Mouse (Mus musculus) liver, embryonic 11.5 days (tissue): ENCODE data around the gene Gm9508. TPM values are rescaled to one million over a fixed set of nuclear protein-coding genes. Genes with fewer than 3 reads are reported as not detected.

Source experiments
- ATAC-seq: fragments of 200-750 bp; cut with Nextera tagmentation; replicated peaks from 2 replicates; pipeline ENCODE4 v1.8.0; 2017; ENCODE audit warnings: moderate number of reproducible peaks, mild to moderate bottlenecking, moderate TSS enrichment, moderate library complexity; ENCODE audit not compliant: low FRiP score
- DNase-seq: peaks from one replicate; pipeline ENCODE4 v3.0.0-alpha.2; 2017; ENCODE audit warnings: low spot score
- H3K27ac ChIP-seq: fragments of 300-500 bp; sonication (generic); 2 replicates; pipeline ENCODE4 v1.5.1; 2014; ENCODE audit warnings: mild to moderate bottlenecking, low read depth, low read length, control low read depth
- H3K27me3 ChIP-seq: fragments of 300-500 bp; sonication (generic); replicated peaks from 2 replicates; pipeline ENCODE4 v1.6.1; 2014; ENCODE audit warnings: low read length, mixed read lengths; ENCODE audit not compliant: control insufficient read depth, insufficient read depth
- H3K36me3 ChIP-seq: fragments of 300-500 bp; sonication (generic); 2 replicates; pipeline ENCODE4 v1.6.1; 2014; ENCODE audit warnings: mild to moderate bottlenecking, low read length, moderate library complexity, mixed read lengths; ENCODE audit not compliant: control insufficient read depth, insufficient read depth
- H3K4me1 ChIP-seq: fragments of 300-500 bp; sonication (generic); replicated peaks from 2 replicates; pipeline ENCODE4 v1.6.1; 2014; ENCODE audit warnings: low read length, mixed read lengths; ENCODE audit not compliant: control insufficient read depth, insufficient read depth
- H3K4me2 ChIP-seq: fragments of 300-500 bp; sonication (generic); 2 replicates; pipeline ENCODE4 v1.6.1; 2014; ENCODE audit warnings: mild to moderate bottlenecking, control low read depth, moderate library complexity
- H3K4me3 ChIP-seq: fragments of 300-500 bp; sonication (generic); 2 replicates; pipeline ENCODE4 v1.5.1; 2014; ENCODE audit warnings: low read depth, low read length, control low read depth
- H3K9ac ChIP-seq: fragments of 300-500 bp; sonication (generic); 2 replicates; pipeline ENCODE4 v1.6.1; 2014; ENCODE audit warnings: low read depth, low read length, control low read depth
- H3K9me3 ChIP-seq: fragments of 300-500 bp; sonication (generic); 2 replicates; pipeline ENCODE4 v1.6.1; 2016; ENCODE audit warnings: low read length, inconsistent platforms, mixed read lengths; ENCODE audit not compliant: control insufficient read depth
- WGBS: fragments of 180-500 bp; shearing (Covaris S2); extraction: QIAGEN DNeasy Blood & Tissue Kit; methylation state at CpG from one replicate; pipeline ENCODE4 v1.1.7; 2014; 5-methylcytosine and 5-hydroxymethylcytosine counted together
- polyA plus RNA-seq: library from polyadenylated mRNA; unstranded; fragments of >200 nt; fragmentation: Nextera tagmentation; extraction: Ambion mirVana; gene quantifications from 2 replicates; pipeline ENCODE4 v1.2.1, GENCODE M21; 2014

Gene Gm9508
- polyA plus RNA-seq, 1 experiment from 2014 or later = not detected

GRCm38 (mm10) chr10:77658286-77658994 lies 38.6 kb downstream of the Gm9508 start:
- DNase-seq (no peak), ATAC-seq (no peak)
- Histone ChIP-seq H3K4me3 (no peak overlapping the region), H3K36me3 (no peaks in the 10 kb centered on the region), H3K27ac (no peak overlapping the region), H3K4me2 (no peak overlapping the region), H3K9ac (no peak overlapping the region), H3K4me1 (no peaks in the 10 kb centered on the region), H3K9me3 (no peaks in the 10 kb centered on the region), H3K27me3 (peaks cover under 1% of the 10 kb centered on the region)
- WGBS = 60% methylated on average over 15 of the region's 15 CpGs

DNA sequence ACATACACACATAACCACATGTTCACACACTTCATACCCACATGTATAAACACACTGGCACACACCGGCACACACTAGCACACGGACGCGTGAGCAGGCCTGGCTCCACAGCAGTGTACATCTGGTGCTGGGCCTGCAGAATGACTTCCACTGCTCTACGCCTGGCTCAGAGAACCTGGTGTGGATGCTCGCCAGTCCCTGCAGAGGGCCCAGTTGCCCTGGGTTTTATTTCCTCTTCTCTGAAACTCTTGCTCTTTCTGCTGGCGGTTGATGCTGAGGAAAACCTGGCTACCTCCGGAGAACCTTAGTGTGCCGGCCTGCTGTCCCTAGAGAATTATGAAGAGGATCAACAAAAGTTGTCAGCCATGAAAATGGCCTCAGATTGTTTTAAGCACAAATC lies 45.0 kb downstream of the Gm9508 start:
- ATAC-seq = no peak
- Histone ChIP-seq H3K4me3 (no peak overlapping the region), H3K9me3 (no peaks in the 10 kb centered on the region), H3K4me2 (no peak overlapping the region), H3K27ac (no peak overlapping the region), H3K36me3 (no peaks in the 10 kb centered on the region), H3K4me1 (no peaks in the 10 kb centered on the region), H3K9ac (no peak overlapping the region), H3K27me3 (no peaks in the 10 kb centered on the region)
- DNase-seq = no peak
- 90% methylated on average over 9 of the region's 9 CpGs for WGBS

GRCm38 (mm10) chr10:77647901-77648300 lies 49.1 kb downstream of the Gm9508 start:
- Histone ChIP-seq H3K9ac (no peak overlapping the region), H3K4me3 (no peak overlapping the region), H3K9me3 (no peaks in the 10 kb centered on the region), H3K27me3 (no peaks in the 10 kb centered on the region), H3K4me2 (no peak overlapping the region), H3K27ac (no peak overlapping the region), H3K36me3 (peaks cover 28% of the 10 kb centered on the region), H3K4me1 (no peaks in the 10 kb centered on the region)
- DNase-seq = no peak
- ATAC-seq = no peak
- WGBS = 87% methylated on average over 8 of the region's 8 CpGs

DNA sequence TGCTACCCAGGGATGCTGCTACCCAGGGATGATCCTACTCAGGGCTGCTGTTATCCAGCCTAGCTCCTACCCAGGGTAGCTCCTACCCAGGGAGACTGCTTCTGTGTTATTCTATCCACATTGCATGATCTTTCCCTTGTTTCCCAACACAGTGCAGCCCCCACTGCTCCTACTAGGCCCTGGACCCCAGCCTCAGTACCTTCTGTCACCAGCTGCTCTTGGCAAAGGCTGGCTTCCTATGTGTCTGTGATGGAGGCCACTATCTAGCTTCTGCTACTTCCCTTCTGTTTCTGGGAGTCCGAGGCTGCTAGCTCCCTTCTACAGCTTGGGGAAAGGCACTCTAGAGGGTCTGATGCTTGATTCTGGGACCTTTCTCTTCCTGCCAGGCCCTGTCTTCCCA lies 49.6 kb downstream of the Gm9508 start:
- 71% methylated on average over 1 of the region's 1 CpGs for WGBS

More for the DNA sequence above, 49.6 kb downstream of the Gm9508 start:
- DNase-seq (no peak), ATAC-seq (no peak)
- H3K4me3 ChIP-seq = no peak overlapping the region
- no peak overlapping the region for H3K27ac ChIP-seq
- no peaks in the 10 kb centered on the region for H3K4me1 ChIP-seq
- H3K36me3 ChIP-seq = peaks cover 30% of the 10 kb centered on the region
- H3K9ac ChIP-seq = no peak overlapping the region
- no peak overlapping the region for H3K4me2 ChIP-seq
- no peaks in the 10 kb centered on the region for H3K9me3 ChIP-seq
- H3K27me3 ChIP-seq = no peaks in the 10 kb centered on the region

Other genes with a start within 250 kb of the Gm9508 start
- 42.6 and 47.4 TPM in 2 replicates for gene Fam207a, start 181.4 kb downstream of the Gm9508 start, polyA plus RNA-seq
- gene Itgb2, start 167.0 kb downstream of the Gm9508 start, polyA plus RNA-seq = 18.6 and 19.1 TPM in 2 replicates
- 94.0 and 99.7 TPM in 2 replicates for gene Pttg1ip, start 115.5 kb downstream of the Gm9508 start, polyA plus RNA-seq
- gene Sumo3, start 91.1 kb downstream of the Gm9508 start, polyA plus RNA-seq = 249 and 271 TPM in 2 replicates
- gene Gm49325, start 91.0 kb downstream of the Gm9508 start, polyA plus RNA-seq = 1.8 and 4.5 TPM in 2 replicates
- 62.1 and 67.9 TPM in 2 replicates for gene Ube2g2, start 75.0 kb downstream of the Gm9508 start, polyA plus RNA-seq
- 0.16 TPM in 1 of 2 replicates, not detected in the other for gene Tspear, start 10.7 kb downstream of the Gm9508 start, polyA plus RNA-seq
- not detected in 2 replicates for gene Gm19402, start 6.5 kb downstream of the Gm9508 start, polyA plus RNA-seq
- not detected in 2 replicates for gene Gm10272, start 9.4 kb upstream of the Gm9508 start, polyA plus RNA-seq
- gene Gm10024, start 14.2 kb upstream of the Gm9508 start, polyA plus RNA-seq = not detected in 2 replicates
- gene Gm10142, start 18.6 kb upstream of the Gm9508 start, polyA plus RNA-seq = not detected in 2 replicates
- gene Krtap12-1, start 23.4 kb upstream of the Gm9508 start, polyA plus RNA-seq = not detected in 2 replicates
- gene Gm10100, start 29.3 kb upstream of the Gm9508 start, polyA plus RNA-seq = not detected in 2 replicates
- gene Gm18596, start 45.4 kb upstream of the Gm9508 start, polyA plus RNA-seq = not detected in 2 replicates
- not detected in 2 replicates for gene Gm9736, start 54.1 kb upstream of the Gm9508 start, polyA plus RNA-seq
- not detected in 2 replicates for gene Gm3233, start 62.4 kb upstream of the Gm9508 start, polyA plus RNA-seq
- gene Gm3238, start 74.1 kb upstream of the Gm9508 start, polyA plus RNA-seq = not detected in 2 replicates
- gene Gm7138, start 79.7 kb upstream of the Gm9508 start, polyA plus RNA-seq = not detected in 2 replicates
- not detected in 2 replicates for gene Gm3250, start 85.3 kb upstream of the Gm9508 start, polyA plus RNA-seq
- gene Gm7137, start 91.0 kb upstream of the Gm9508 start, polyA plus RNA-seq = not detected in 2 replicates
- gene Gm9639, start 97.8 kb upstream of the Gm9508 start, polyA plus RNA-seq = not detected in 2 replicates
- gene Gm19668, start 101.9 kb upstream of the Gm9508 start, polyA plus RNA-seq = not detected in 2 replicates
- gene Gm9507, start 114.6 kb upstream of the Gm9508 start, polyA plus RNA-seq = not detected in 2 replicates
- not detected in 2 replicates for gene Gm2696, start 117.4 kb upstream of the Gm9508 start, polyA plus RNA-seq
- gene Krtap10-4, start 129.9 kb upstream of the Gm9508 start, polyA plus RNA-seq = not detected in 2 replicates
- gene Krtap10-10, start 138.7 kb upstream of the Gm9508 start, polyA plus RNA-seq = not detected in 2 replicates
- gene Gm36176, start 149.6 kb upstream of the Gm9508 start, polyA plus RNA-seq = not detected in 2 replicates
- gene Gm10318, start 155.6 kb upstream of the Gm9508 start, polyA plus RNA-seq = not detected in 2 replicates
- gene Gm3285, start 164.7 kb upstream of the Gm9508 start, polyA plus RNA-seq = not detected in 2 replicates
- gene Lrrc3, start 205.3 kb upstream of the Gm9508 start, polyA plus RNA-seq = 8.2 and 10.0 TPM in 2 replicates